Mouse (Mus musculus) olfactory bulb, adult 2 months (tissue): ENCODE measurements around the gene Iqgap1. TPM values are rescaled to one million over a fixed set of nuclear protein-coding genes. Genes with fewer than 3 reads are reported as not detected.

Experiments used
- H3K27ac ChIP-seq: fragments of 200-500 bp; 2 replicates; pipeline ENCODE4 v1.5.1; 2012; ENCODE audit warnings: low read depth, low read length; ENCODE audit not compliant: insufficient read depth
- H3K4me1 ChIP-seq: fragments of 200-500 bp; 2 replicates; pipeline ENCODE4 v1.6.1; 2012; ENCODE audit warnings: low read length; ENCODE audit not compliant: control insufficient read depth, insufficient read depth
- H3K4me3 ChIP-seq: fragments of 200-500 bp; 2 replicates; pipeline ENCODE4 v1.5.1; 2012; ENCODE audit warnings: mild to moderate bottlenecking, low read depth, low read length, moderate library complexity; ENCODE audit not compliant: insufficient read depth
- CTCF ChIP-seq: fragments of 200-500 bp; IDR thresholded peaks from 2 replicates; pipeline ENCODE4 v1.5.1; 2012; ENCODE audit warnings: low read depth, mild to moderate bottlenecking, low read length, moderate library complexity; ENCODE audit not compliant: insufficient read depth
- POLR2A ChIP-seq: fragments of 200-500 bp; IDR thresholded peaks from 2 replicates; pipeline ENCODE4 v1.6.1; 2012; ENCODE audit warnings: mild to moderate bottlenecking, low read depth, low read length, moderate library complexity; ENCODE audit not compliant: insufficient read depth
- WGBS: fragments of 180-500 bp; shearing (Covaris S2); methylation state at CpG from one replicate; pipeline ENCODE4 v1.1.7; 2018; 5-methylcytosine and 5-hydroxymethylcytosine counted together
- polyA plus RNA-seq: library from polyadenylated mRNA; stranded (reverse); fragments of >200 nt; gene quantifications from 2 replicates; pipeline ENCODE4 v1.2.4, GENCODE M21; 2012; ENCODE audit warnings: low replicate concordance; ENCODE audit not compliant: missing spikeins, insufficient read depth, insufficient read length

Gene Iqgap1
- polyA plus RNA-seq, 1 experiment = not detected

DNA sequence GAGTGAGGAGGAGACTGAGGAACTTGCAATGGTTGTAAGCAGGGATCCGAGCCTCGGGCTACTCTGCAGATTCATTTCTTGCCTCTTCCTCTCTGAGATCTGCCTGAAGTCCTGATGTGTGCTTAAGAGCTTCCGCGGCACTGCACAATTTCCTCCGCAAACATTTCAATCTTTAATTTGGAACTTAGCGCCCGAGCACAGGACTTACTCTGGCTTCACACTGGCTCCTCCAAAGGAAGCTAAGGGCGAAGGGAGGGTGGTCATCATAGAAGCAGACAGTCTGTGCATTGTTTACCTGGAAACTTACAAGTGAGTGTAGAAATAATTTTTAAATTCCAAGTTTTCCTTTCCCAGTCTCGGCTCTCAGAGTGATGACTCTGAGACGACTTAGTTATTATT lies 20.5 kb upstream of the Iqgap1 start:
- no peaks in the 10 kb centered on the region for H3K4me1 ChIP-seq
- TF ChIP-seq CTCF (no peak), POLR2A (no peak)
- no peak overlapping the region for H3K4me3 ChIP-seq
- H3K27ac ChIP-seq = no peak overlapping the region
- WGBS = 89% methylated on average over 10 of the region's 10 CpGs

DNA sequence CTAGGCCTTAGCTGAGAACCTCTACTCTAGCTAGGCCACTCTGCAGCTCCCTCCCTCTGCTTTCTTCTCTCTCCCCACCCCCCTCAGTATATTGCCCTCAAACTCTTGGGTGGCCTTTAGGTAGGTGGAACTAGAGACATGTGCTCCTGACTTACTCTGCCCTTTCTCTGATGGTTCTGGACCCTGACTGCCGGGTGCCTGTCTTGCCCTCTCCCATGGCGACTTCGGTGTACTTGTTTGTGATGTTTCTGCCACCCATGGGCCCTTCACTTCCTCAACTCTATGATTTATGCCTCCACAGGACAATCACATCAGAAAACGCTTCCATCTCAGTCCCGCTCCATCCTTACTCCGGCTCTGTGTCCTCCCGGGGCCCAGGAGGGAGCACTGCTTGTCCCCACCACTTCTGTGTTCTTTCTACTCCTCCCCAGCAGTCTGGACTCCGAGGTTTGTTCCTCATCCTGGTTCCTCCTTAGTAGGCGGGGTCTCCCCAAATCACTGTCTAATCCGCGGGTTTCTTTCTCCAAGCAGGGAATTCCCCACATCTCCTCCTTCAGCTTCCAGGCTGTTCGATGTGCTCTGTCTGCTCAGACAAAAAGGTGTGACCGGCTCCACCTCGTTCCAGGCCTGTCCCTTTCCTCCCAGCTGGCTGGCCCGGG lies 20.0 kb upstream of the Iqgap1 start:
- no peak overlapping the region for H3K4me3 ChIP-seq
- WGBS = 75% methylated on average over 15 of the region's 15 CpGs
- no peak for TF ChIP-seq POLR2A
- TF ChIP-seq CTCF = no peak

GRCm38 (mm10) chr7:80844691-80845090 lies 18.9 kb upstream of the Iqgap1 start:
- H3K4me1 ChIP-seq = no peaks in the 10 kb centered on the region
- TF ChIP-seq POLR2A = no peak
- no peak for TF ChIP-seq CTCF
- H3K27ac ChIP-seq = no peak overlapping the region
- 98% methylated on average over 12 of the region's 12 CpGs for WGBS
- H3K4me3 ChIP-seq = no peak overlapping the region

More for the DNA sequence above, 20.0 kb upstream of the Iqgap1 start:
- H3K4me1 ChIP-seq = no peaks in the 10 kb centered on the region
- H3K27ac ChIP-seq = no peak overlapping the region

DNA sequence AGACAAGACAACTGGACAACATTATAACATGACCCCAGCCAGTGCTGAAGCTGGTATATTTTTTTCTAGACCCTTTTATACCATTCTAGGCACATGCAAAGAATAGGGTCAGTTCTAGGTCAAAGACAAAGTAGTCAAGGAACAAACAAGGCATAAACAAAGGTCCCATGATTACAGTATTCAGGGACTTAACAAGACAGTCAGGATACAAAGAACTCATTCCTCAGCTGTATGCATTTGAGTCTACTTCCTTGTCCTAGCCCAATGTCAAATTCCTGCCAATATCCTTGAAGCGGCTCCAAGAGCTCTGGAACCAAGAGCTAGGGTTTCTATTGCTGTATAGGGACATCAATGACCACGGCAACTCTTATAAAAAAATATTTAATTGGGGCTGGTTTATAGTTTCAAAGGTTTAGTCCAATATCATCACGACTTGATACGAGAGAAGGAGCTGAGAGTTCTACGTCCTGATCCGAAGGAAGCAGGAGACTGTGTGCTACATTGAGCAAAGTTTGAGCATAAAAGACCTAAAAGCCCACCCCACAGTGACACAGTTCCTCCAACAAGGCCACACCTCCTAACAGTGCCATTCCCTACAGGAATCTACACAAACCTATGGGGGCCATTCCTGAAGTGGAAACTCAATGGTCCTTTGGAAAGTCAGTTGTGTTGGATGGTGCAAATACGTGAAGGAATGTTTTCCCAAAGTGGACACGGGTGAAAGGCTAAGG lies 18.3 kb upstream of the Iqgap1 start:
- Histone ChIP-seq H3K4me1 (no peaks in the 10 kb centered on the region), H3K4me3 (no peak overlapping the region), H3K27ac (no peak overlapping the region)
- TF ChIP-seq CTCF (no peak), POLR2A (no peak)
- WGBS = 93% methylated on average over 8 of the region's 8 CpGs

DNA sequence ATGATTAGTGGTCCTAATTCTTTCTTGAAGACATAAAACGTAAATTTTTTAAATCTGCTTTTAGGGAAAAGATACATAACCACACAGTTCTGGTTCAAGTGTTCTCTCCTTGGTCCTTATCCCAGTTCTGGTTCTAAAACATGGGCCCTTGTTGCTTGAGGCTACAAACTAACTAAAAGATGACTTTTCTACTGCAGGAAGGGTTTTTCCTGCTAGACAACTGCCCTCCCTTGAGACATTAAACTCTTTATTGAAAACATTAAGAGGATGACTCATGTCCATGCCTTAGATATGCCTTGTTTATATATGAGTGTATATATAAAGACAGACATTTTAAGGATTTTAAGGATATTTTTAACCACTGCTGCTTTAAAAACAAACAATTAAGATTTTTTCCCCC lies 17.4 kb upstream of the Iqgap1 start:
- 94% methylated on average over 1 of the region's 1 CpGs for WGBS
- H3K4me3 ChIP-seq = no peak overlapping the region
- no peak overlapping the region for H3K27ac ChIP-seq
- TF ChIP-seq POLR2A = no peak
- TF ChIP-seq CTCF = no peak
- no peaks in the 10 kb centered on the region for H3K4me1 ChIP-seq

- no peaks in the 10 kb centered on the region for H3K4me1 ChIP-seq
- no peak for TF ChIP-seq POLR2A
- no peak for TF ChIP-seq CTCF
- no peak overlapping the region for H3K4me3 ChIP-seq
- 81% methylated on average over 5 of the region's 5 CpGs for WGBS
- no peak overlapping the region for H3K27ac ChIP-seq
These were observed 16.4 kb upstream of the Iqgap1 start for GRCm38 (mm10) chr7:80842132-80842531.

GRCm38 (mm10) chr7:80840937-80841336 lies 15.2 kb upstream of the Iqgap1 start:
- WGBS = 70% methylated on average over 4 of the region's 4 CpGs
- H3K4me1 ChIP-seq = no peaks in the 10 kb centered on the region
- H3K4me3 ChIP-seq = no peak overlapping the region
- no peak overlapping the region for H3K27ac ChIP-seq
- TF ChIP-seq CTCF = no peak
- TF ChIP-seq POLR2A = no peak

- WGBS = 65% methylated on average over 1 of the region's 1 CpGs
- Histone ChIP-seq H3K4me3 (no peak overlapping the region), H3K27ac (no peak overlapping the region), H3K4me1 (no peaks in the 10 kb centered on the region)
- no peak for TF ChIP-seq CTCF
- no peak for TF ChIP-seq POLR2A
These were observed 14.5 kb upstream of the Iqgap1 start for GRCm38 (mm10) chr7:80840241-80840640.

DNA sequence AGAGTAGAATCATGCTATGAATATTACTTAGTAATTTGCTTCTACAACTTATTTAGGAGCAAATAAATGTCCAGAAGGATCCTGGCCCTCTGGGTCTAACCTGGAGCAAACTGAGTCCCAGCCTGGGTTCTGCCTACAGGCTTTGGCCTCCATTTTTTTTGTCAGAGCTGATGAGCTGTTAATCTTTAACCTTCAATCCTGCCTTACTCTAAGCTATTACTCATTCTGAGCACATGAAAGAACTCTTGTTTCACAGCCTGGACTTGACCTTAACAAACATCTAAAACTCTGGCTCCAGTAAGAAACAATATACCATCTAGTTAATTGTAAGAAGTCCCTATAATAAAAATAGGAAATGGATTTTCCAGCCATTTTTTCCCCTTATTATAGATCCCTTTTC lies 14.0 kb upstream of the Iqgap1 start:
- no peaks in the 10 kb centered on the region for H3K4me1 ChIP-seq
- TF ChIP-seq POLR2A (no peak), CTCF (no peak)
- H3K27ac ChIP-seq = no peak overlapping the region
- no peak overlapping the region for H3K4me3 ChIP-seq
